Mouse (Mus musculus) hindbrain, embryonic 16.5 days (tissue): ENCODE results near the gene Tnk1. TPM values are rescaled to one million over a fixed set of nuclear protein-coding genes. Genes with fewer than 3 reads are reported as not detected.
A peak's percentile ranks its signal among the peaks of the same experiment; 100 is the strongest.

Source experiments
- ATAC-seq: fragments of 200-750 bp; cut with Nextera tagmentation; 2 replicates; pipeline ENCODE4 v1.8.0; 2017; ENCODE audit warnings: moderate TSS enrichment, moderate library complexity
- H3K27ac ChIP-seq: fragments of 300-500 bp; sonication (generic); 2 replicates; pipeline ENCODE4 v1.5.1; 2014; ENCODE audit warnings: low read depth, mild to moderate bottlenecking, control low read depth, low read length, moderate library complexity
- H3K27me3 ChIP-seq: fragments of 300-500 bp; sonication (generic); replicated peaks from 2 replicates; pipeline ENCODE4 v1.6.1; 2014; ENCODE audit warnings: low read length; ENCODE audit not compliant: control insufficient read depth, insufficient read depth
- H3K36me3 ChIP-seq: fragments of 300-500 bp; sonication (generic); 2 replicates; pipeline ENCODE4 v1.6.1; 2014; ENCODE audit warnings: mild to moderate bottlenecking, low read length, moderate library complexity, mixed read lengths; ENCODE audit not compliant: control insufficient read depth, insufficient read depth
- H3K4me1 ChIP-seq: fragments of 300-500 bp; sonication (generic); 2 replicates; pipeline ENCODE4 v1.6.1; 2014; ENCODE audit warnings: low read depth, low read length; ENCODE audit not compliant: control insufficient read depth, insufficient read depth
- H3K4me2 ChIP-seq: fragments of 300-500 bp; sonication (generic); 2 replicates; pipeline ENCODE4 v1.6.1; 2014; ENCODE audit warnings: mild to moderate bottlenecking, low read length, control low read depth, moderate library complexity
- H3K4me3 ChIP-seq: fragments of 300-500 bp; sonication (generic); 2 replicates; pipeline ENCODE4 v1.5.1; 2014; ENCODE audit warnings: mild to moderate bottlenecking, low read length, control low read depth, moderate library complexity
- H3K9ac ChIP-seq: fragments of 300-500 bp; sonication (generic); 2 replicates; pipeline ENCODE4 v1.6.1; 2014; ENCODE audit warnings: low read depth, mild to moderate bottlenecking, control low read depth, low read length, moderate library complexity
- H3K9me3 ChIP-seq: fragments of 300-500 bp; sonication (generic); 2 replicates; pipeline ENCODE4 v1.6.1; 2014; ENCODE audit warnings: mild to moderate bottlenecking, low read length, moderate library complexity; ENCODE audit not compliant: control insufficient read depth
- WGBS: fragments of 180-500 bp; shearing (Covaris S2); extraction: QIAGEN DNeasy Blood & Tissue Kit; methylation state at CpG from one replicate; pipeline ENCODE4 v1.1.7; 2014; 5-methylcytosine and 5-hydroxymethylcytosine counted together
- polyA plus RNA-seq: library from polyadenylated mRNA; unstranded; fragments of >200 nt; fragmentation: Nextera tagmentation; extraction: Ambion mirVana; gene quantifications from 2 replicates; pipeline ENCODE4 v1.2.1, GENCODE M21; 2015

Gene Tnk1
- polyA plus RNA-seq, 1 experiment from 2014 or later: 0.13 TPM

DNA sequence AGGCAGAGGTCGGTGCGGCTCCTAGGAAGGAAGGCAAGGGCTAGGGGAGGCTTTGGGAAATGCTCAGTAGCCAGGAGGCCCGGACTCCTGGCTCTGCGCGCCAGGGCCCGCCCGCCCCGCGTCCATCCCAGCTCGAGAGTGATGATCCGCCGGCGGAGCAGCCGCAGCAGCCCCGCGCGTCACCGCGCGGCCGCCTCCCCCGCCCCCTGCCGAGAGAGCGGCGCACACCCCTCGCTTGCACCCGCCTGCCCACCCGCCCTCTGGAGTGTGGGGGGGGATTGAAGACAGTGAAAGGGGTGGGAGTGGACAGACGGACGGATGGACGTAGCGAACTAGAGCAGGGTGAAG, 21.0 kb downstream of the Tnk1 start, which contains the start of gene Nlgn2:
Nlgn2 (minus strand) TSS at position 181 of the 348 bp plus-strand sequence.
- Histone ChIP-seq H3K27me3 (no peaks in the 10 kb centered on the region), H3K9me3 (no peaks in the 10 kb centered on the region), H3K4me1 (peaks cover 34% of the 10 kb centered on the region), H3K27ac (peak within 1 kb of the TSS; percentile 96), H3K9ac (peak within 1 kb of the TSS; percentile 94), H3K4me3 (peak within 1 kb of the TSS; percentile 87), H3K36me3 (peaks cover 4% of the 10 kb centered on the region), H3K4me2 (peak within 1 kb of the TSS; percentile 89)
- ATAC-seq: no peak; the same call in 1 of the 2 replicates
- 0% methylated on average over 19 of the region's 32 CpGs for WGBS

DNA sequence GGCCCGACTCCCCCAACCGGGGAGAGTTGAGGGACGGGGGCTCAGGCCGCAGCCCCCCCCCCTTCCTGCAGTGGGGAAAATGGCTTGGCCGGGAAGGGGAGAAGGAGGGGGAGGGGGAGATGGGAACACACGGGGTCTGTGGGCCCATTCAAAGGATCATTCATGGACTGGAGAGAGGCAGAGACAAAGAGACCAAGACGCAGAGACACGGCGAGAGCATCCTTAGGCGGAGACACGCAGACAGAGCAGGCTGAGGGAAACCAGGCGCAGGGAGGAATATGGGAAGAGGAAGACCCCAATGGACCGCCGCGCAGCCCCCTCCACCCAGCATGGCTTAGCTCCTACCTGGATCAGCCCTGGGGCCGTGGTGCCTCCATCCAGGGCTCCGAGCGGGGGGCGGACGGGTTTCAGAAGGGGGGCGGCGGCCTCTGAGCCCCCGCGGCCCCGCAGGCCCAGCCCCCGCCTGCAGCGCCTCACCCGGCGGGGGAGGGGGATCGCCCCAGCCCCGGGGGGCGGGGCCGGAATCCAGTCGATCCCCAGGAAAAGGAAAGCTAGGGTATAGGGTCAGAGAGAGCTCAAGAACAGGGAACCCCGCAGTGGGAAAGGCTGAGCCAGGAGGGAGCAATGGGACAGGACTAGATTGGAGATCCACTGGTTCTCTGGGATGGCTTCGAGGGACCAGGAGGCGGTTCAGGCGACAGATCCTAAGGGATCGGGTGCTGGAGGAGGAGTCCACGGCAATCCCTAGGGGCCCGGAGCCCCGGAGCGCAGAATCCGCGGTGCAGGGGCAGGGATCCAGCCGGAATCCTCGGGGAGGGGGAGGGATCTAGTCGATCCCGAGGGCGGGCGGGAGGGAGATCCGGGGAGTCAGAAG, 21.6 kb downstream of the Tnk1 start:
- peak overlapping the region; percentile 89 for H3K4me2 ChIP-seq
- H3K4me3 ChIP-seq: peak overlapping the region; percentile 87
- H3K9ac ChIP-seq: peak overlapping the region; percentile 94
- H3K9me3 ChIP-seq: no peaks in the 10 kb centered on the region
- H3K36me3 ChIP-seq: peaks cover 9% of the 10 kb centered on the region
- H3K27me3 ChIP-seq: no peaks in the 10 kb centered on the region
- peak overlapping the region; percentile 96 for H3K27ac ChIP-seq
- H3K4me1 ChIP-seq: peaks cover 34% of the 10 kb centered on the region
- under 1% methylated on average over 40 of the region's 52 CpGs for WGBS
- ATAC-seq: no peak

DNA sequence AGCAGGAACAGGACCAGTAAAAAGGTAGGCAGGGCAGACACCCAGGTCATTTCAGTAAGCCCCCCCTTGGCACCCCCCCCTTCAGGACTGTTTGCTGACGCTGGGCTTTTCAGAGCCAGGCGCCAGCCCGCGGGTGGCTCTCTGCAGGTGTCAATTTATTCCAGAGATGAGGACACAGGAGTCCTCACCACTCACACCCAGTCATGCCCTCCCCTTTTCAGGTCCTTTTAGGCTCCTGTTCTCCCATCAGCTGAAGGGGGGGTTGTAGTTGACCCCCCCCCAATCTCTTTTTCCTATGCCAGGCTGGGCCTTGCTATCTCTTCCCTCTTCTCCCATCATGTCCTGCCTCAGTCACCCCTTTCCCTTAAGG, 22.6 kb downstream of the Tnk1 start:
- Histone ChIP-seq H3K4me1 (peaks cover 34% of the 10 kb centered on the region), H3K27me3 (no peaks in the 10 kb centered on the region), H3K9me3 (no peaks in the 10 kb centered on the region), H3K36me3 (peaks cover 9% of the 10 kb centered on the region), H3K9ac (peak overlapping the region; percentile 94), H3K27ac (peak overlapping the region; percentile 96), H3K4me3 (peak overlapping the region; percentile 87), H3K4me2 (peak overlapping the region; percentile 89)
- WGBS: 3% methylated on average over 4 of the region's 4 CpGs
- no peak for ATAC-seq

DNA sequence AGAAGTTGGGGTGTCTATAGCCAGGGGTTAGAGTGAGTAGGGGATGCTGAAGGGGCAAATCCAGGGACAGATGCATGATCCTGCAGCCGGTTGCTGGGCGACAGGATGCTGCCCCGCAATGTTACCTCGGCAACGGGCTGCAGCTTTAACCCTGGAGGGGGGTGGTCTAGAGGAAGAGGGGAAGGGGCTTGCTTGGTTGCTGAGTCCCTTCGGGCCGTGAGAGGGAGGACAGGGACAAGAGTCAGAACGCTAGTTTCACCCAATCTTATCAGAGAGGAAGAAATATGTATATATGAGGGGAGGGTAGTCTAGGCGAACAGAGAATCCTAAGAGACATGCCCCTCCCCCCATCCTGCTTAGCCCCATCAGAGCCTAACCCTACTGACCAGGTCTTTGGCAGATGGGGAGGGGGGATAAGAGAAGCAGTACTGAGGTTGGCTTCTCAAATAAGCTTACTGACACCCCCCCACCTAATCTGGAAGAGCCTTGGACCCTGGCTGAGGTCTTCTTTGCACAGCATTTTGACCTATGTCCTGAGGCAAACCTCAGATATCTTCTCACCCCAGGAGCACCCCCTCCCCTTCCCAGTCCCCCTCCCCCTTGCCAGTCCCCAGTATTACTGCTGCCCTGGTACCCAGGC, 23.1 kb downstream of the Tnk1 start:
- 3% methylated on average over 9 of the region's 9 CpGs for WGBS
- H3K4me2 ChIP-seq: peak overlapping the region; percentile 89
- peak overlapping the region; percentile 94 for H3K9ac ChIP-seq
- no peaks in the 10 kb centered on the region for H3K27me3 ChIP-seq
- no peaks in the 10 kb centered on the region for H3K9me3 ChIP-seq
- H3K36me3 ChIP-seq: peaks cover 9% of the 10 kb centered on the region
- H3K4me1 ChIP-seq: peaks cover 34% of the 10 kb centered on the region
- ATAC-seq: no peak
- peak overlapping the region; percentile 96 for H3K27ac ChIP-seq
- H3K4me3 ChIP-seq: peak overlapping the region; percentile 87

DNA sequence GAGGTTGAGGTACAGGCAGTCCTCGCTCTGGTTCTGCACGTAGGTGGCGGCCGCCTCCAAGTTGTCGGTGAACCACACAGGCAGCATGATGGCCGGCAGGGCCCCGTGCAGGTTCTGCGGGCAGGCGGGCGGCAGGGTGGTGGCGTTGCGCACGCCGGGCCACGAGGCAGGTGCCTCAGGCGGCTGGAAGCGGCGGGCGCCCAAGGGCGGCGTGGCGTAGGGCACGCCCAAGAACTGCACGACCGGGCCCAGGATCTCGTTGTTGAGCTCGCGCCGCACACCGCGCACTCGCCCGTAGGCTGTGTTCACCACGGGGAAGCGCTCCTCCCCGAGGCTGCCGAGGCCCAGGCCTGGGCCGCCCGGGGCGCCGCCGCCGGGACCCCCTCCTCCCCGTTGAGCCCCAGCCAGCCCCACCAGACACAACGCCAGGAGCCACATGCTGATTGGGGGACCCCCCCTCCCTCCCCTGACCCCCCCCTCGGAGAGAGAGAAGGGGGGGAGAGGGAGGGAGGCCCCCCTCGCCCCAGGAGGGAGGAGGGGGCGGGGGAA, 24.5 kb downstream of the Tnk1 start:
- WGBS: 4% methylated on average over 47 of the region's 48 CpGs
- peaks cover 9% of the 10 kb centered on the region for H3K36me3 ChIP-seq
- peak overlapping the region; percentile 89 for H3K4me2 ChIP-seq
- H3K4me1 ChIP-seq: peaks cover 33% of the 10 kb centered on the region
- peak overlapping the region; percentile 45; the same call in 1 of the 2 replicates for H3K27ac ChIP-seq
- peak overlapping the region; percentile 94 for H3K9ac ChIP-seq
- H3K4me3 ChIP-seq: peak overlapping the region; percentile 87
- no peaks in the 10 kb centered on the region for H3K9me3 ChIP-seq
- no peaks in the 10 kb centered on the region for H3K27me3 ChIP-seq
- ATAC-seq: no peak

DNA sequence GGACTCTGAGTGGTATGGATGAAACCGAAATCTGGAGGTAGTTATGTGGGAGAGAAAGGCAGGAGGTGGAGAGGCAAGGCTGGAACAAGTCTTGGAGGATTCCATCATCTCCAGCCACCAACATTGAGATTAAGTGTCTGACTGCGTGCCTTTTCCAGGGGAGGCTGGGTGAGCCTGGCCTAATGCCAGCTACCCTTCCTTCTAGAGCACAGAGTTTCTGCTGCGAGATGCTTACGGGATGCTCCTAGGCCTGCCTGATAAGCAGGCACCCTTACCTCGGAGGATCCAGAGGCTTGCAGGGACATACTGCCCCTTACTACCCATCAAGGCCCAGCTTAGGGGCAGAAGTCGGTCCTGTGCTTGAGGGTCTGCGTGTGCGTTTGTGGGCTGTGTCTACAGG, 25.0 kb downstream of the Tnk1 start:
- Histone ChIP-seq H3K4me3 (peak overlapping the region; percentile 87), H3K9ac (peak overlapping the region; percentile 94), H3K36me3 (peaks cover 9% of the 10 kb centered on the region), H3K9me3 (no peaks in the 10 kb centered on the region), H3K4me1 (peaks cover 30% of the 10 kb centered on the region), H3K27me3 (no peaks in the 10 kb centered on the region), H3K27ac (no peak overlapping the region), H3K4me2 (peak overlapping the region; percentile 89)
- ATAC-seq: no peak
- WGBS: 52% methylated on average over 7 of the region's 8 CpGs

- H3K4me3 ChIP-seq: no peak overlapping the region
- H3K27me3 ChIP-seq: no peaks in the 10 kb centered on the region
- peaks cover 8% of the 10 kb centered on the region for H3K4me1 ChIP-seq
- no peaks in the 10 kb centered on the region for H3K9me3 ChIP-seq
- WGBS: 63% methylated on average over 5 of the region's 5 CpGs
- no peak overlapping the region for H3K27ac ChIP-seq
- no peak overlapping the region for H3K9ac ChIP-seq
- no peak for ATAC-seq
- peaks cover 46% of the 10 kb centered on the region for H3K36me3 ChIP-seq
- no peak overlapping the region for H3K4me2 ChIP-seq
Measured at GRCm38 (mm10) chr11:69828832-69829231, 29.7 kb downstream of the Tnk1 start.

GRCm38 (mm10) chr11:69823456-69823855, 35.1 kb downstream of the Tnk1 start:
- WGBS: 59% methylated on average over 2 of the region's 2 CpGs
- H3K27ac ChIP-seq: no peak overlapping the region
- H3K9ac ChIP-seq: no peak overlapping the region
- H3K4me2 ChIP-seq: no peak overlapping the region
- H3K36me3 ChIP-seq: peaks cover 36% of the 10 kb centered on the region
- no peaks in the 10 kb centered on the region for H3K4me1 ChIP-seq
- no peaks in the 10 kb centered on the region for H3K27me3 ChIP-seq
- H3K9me3 ChIP-seq: no peaks in the 10 kb centered on the region
- H3K4me3 ChIP-seq: no peak overlapping the region
- no peak for ATAC-seq

DNA sequence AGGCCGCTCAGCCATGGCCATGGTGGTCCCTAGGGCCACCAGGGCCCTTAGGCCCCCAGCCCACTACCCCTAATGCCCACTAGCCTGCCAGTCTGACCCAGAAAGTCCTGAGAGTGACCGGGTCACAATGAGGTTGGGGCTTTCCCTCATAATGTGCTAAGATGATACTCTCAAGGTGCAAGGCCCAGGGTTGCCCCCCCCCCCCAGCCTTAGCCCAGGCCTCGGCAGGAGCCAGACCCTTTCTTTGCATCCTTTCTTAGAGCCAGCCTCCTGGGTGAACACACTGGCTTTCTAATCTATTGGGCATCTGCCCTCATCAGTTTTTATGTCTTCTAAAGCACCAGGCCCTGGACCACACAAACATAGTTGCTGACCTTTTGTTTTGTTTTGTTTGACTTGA, 36.5 kb downstream of the Tnk1 start, which contains the start of gene Spem1:
Spem1 (minus strand) TSS at position 101 of the 400 bp plus-strand sequence.
- no peak within 1 kb of the TSS for H3K4me2 ChIP-seq
- H3K9me3 ChIP-seq: peaks cover 6% of the 10 kb centered on the region
- 94% methylated on average over 3 of the region's 3 CpGs for WGBS
- no peak within 1 kb of the TSS for H3K4me3 ChIP-seq
- peaks cover 24% of the 10 kb centered on the region for H3K36me3 ChIP-seq
- no peak within 1 kb of the TSS for H3K9ac ChIP-seq
- no peak for ATAC-seq
- no peaks in the 10 kb centered on the region for H3K27me3 ChIP-seq
- H3K4me1 ChIP-seq: no peaks in the 10 kb centered on the region
- H3K27ac ChIP-seq: no peak within 1 kb of the TSS
